In the genomic region with DNA sequence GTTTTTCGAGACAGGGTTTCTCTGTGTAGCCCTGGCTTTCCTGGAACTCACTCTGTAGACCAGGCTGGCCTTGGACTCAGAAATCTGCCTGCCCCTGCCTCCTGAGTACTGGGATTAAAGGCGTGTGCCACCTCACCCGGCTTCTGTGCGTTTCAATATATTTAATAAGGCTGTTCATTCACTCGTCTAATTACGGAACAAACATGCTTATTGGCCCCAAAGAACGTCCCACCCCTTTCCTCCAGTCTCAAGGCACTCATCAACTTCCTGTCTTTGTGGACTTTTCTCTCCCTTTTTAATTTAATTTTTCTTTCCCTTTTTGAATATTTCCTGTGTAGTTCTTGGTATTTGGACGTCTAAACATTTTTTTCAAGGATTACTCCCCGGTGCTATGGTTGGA, we compare ENCODE assay signal across 8 mouse cellular contexts. TPM values are rescaled to one million over a fixed set of nuclear protein-coding genes. Genes with fewer than 3 reads are reported as not detected.
DNase-seq lines count a peak whose midpoint lies in the region; ATAC-seq and TF ChIP-seq lines count a peak whose summit lies in the region.

No protein-coding gene starts in this region.

- peak overlapping the region; percentile 59 for H3K4me3 ChIP-seq in bone marrow macrophage, adult 2 months (ENCODE audit: insufficient read depth, low read length)
- no peak overlapping the region; the same call in 1 of the 2 replicates for H3K4me3 ChIP-seq in hindbrain, embryonic 14.5 days (replicated peaks; ENCODE audit: low read length)
- H3K4me3 ChIP-seq in liver, embryonic 15.5 days (replicated peaks): peak overlapping the region; percentile 81
- peak overlapping the region; percentile 94 for H3K4me3 ChIP-seq in stomach, postnatal 0 days (ENCODE audit: low read depth, low read length)

- no peak for TF ChIP-seq POLR2A in bone marrow macrophage, adult 2 months (IDR thresholded peaks at IDR 0.05; ENCODE audit: borderline replicate concordance, low read depth, low read length)

- no peak overlapping the region for H3K9ac ChIP-seq in hindbrain, embryonic 14.5 days
- H3K9ac ChIP-seq in liver, embryonic 15.5 days: peak overlapping the region; percentile 65; the same call in 1 of the 2 replicates
- peak overlapping the region; percentile 52; the same call in 1 of the 2 replicates for H3K9ac ChIP-seq in stomach, postnatal 0 days (ENCODE audit: low read length)

- no peak for TF ChIP-seq CTCF in bone marrow macrophage, adult 2 months (IDR thresholded peaks at IDR 0.05; ENCODE audit: low read depth, low read length)
- no peak for TF ChIP-seq CTCF in stomach, postnatal 0 days (IDR thresholded peaks at IDR 0.05; ENCODE audit: low read depth)

- ATAC-seq in hindbrain, embryonic 14.5 days (ENCODE audit: low FRiP score): no peak
- ATAC-seq in liver, embryonic 15.5 days (ENCODE audit: insufficient read depth): no peak
- no peak for ATAC-seq in stomach, postnatal 0 days (ENCODE audit: low FRiP score, low TSS enrichment)

- 35% methylated on average over 9 of the region's 9 CpGs for WGBS in hindbrain, embryonic 14.5 days
- WGBS in liver, embryonic 15.5 days (ENCODE audit: insufficient replicate concordance): 12% methylated on average over 9 of the region's 9 CpGs
- WGBS in stomach, postnatal 0 days: 21% methylated on average over 9 of the region's 9 CpGs

- peak overlapping the region; percentile 70 for H3K4me2 ChIP-seq in hindbrain, embryonic 14.5 days (replicated peaks)
- peak overlapping the region; percentile 100 for H3K4me2 ChIP-seq in liver, embryonic 15.5 days
- H3K4me2 ChIP-seq in stomach, postnatal 0 days (replicated peaks; ENCODE audit: low read depth): peak overlapping the region; percentile 80

- 0 out of 2 replicates have a peak, but pooled peaks cover 4% of the 10 kb centered on the region for H3K36me3 ChIP-seq in hindbrain, embryonic 14.5 days (replicated peaks; ENCODE audit: control insufficient read depth, insufficient read depth)
- no peaks in the 10 kb centered on the region for H3K36me3 ChIP-seq in liver, embryonic 15.5 days (replicated peaks)
- H3K36me3 ChIP-seq in stomach, postnatal 0 days (ENCODE audit: control insufficient read depth, insufficient read depth, low read length): no peaks in the 10 kb centered on the region

- intact Hi-C loops in heart, postnatal 10 days (cut with DNase I): loop anchor here (5.0 kb wide), 1 partner anchor 44 kb away; no protein-coding TSS in a partner anchor

- peaks cover 12% of the 10 kb centered on the region for H3K4me1 ChIP-seq in bone marrow macrophage, adult 2 months (ENCODE audit: control insufficient read depth, insufficient read depth, low read length)
- H3K4me1 ChIP-seq in hindbrain, embryonic 14.5 days (replicated peaks; ENCODE audit: control insufficient read depth, insufficient read depth, low read length): peaks cover 25% of the 10 kb centered on the region
- H3K4me1 ChIP-seq in liver, embryonic 15.5 days (replicated peaks): peaks cover 43% of the 10 kb centered on the region
- H3K4me1 ChIP-seq in stomach, postnatal 0 days (replicated peaks; ENCODE audit: control insufficient read depth, insufficient read depth): no peaks in the 10 kb centered on the region

- H3K9me3 ChIP-seq in hindbrain, embryonic 14.5 days (ENCODE audit: control insufficient read depth, low read length): no peaks in the 10 kb centered on the region
- no peaks in the 10 kb centered on the region for H3K9me3 ChIP-seq in liver, embryonic 15.5 days (replicated peaks)
- H3K9me3 ChIP-seq in stomach, postnatal 0 days (ENCODE audit: control insufficient read depth, low read length): no peaks in the 10 kb centered on the region

- TF ChIP-seq EP300 in stomach, postnatal 0 days (optimal IDR thresholded peaks at IDR 0.05): no peak

- H3K27me3 ChIP-seq in hindbrain, embryonic 14.5 days (ENCODE audit: control insufficient read depth, insufficient read depth, low read length): peaks cover 7% of the 10 kb centered on the region
- H3K27me3 ChIP-seq in liver, embryonic 15.5 days: peaks cover 8% of the 10 kb centered on the region; the same call in 1 of the 2 replicates
- H3K27me3 ChIP-seq in stomach, postnatal 0 days (ENCODE audit: control insufficient read depth, insufficient read depth, low read length): no peaks in the 10 kb centered on the region

- DNase-seq in heart, adult 11 months: peak; percentile 94
- no peak for DNase-seq in heart, postnatal 10 days
- DNase-seq in hindbrain, embryonic 14.5 days (ENCODE audit: low spot score): no peak
- no peak for DNase-seq in stomach, postnatal 0 days (ENCODE audit: low spot score)
- no peak for DNase-seq in adrenal gland, postnatal 25 days
- DNase-seq in left cerebral cortex, adult 9 months (ENCODE audit: low spot score in 2 of 2): no peak

- H3K27ac ChIP-seq in bone marrow macrophage, adult 2 months (ENCODE audit: insufficient read depth, low read depth, low read length): peak overlapping the region; percentile 67
- no peak overlapping the region for H3K27ac ChIP-seq in hindbrain, embryonic 14.5 days
- peak overlapping the region; percentile 87; the same call in 1 of the 2 replicates for H3K27ac ChIP-seq in liver, embryonic 15.5 days (replicated peaks)
- H3K27ac ChIP-seq in stomach, postnatal 0 days (replicated peaks): peak overlapping the region; percentile 83

RNA-seq across cellular contexts. Expression of a gene that starts 1.2 kb away (rescaled TPM):
- total RNA-seq in heart, postnatal 10 days (2021): 10 to 100 TPM; 60.1 to 72.2 TPM
- polyA plus RNA-seq in bone marrow macrophage, adult 2 months (2012; ENCODE audit: insufficient read depth, insufficient read length, missing spikeins): 22.3 and 24.6 TPM in 2 replicates
- 28.4 and 30.4 TPM in 2 replicates for polyA plus RNA-seq in hindbrain, embryonic 14.5 days (2014; fragmentation: Nextera tagmentation; extraction: Ambion mirVana)
- polyA plus RNA-seq in liver, embryonic 15.5 days (2015; fragmentation: Nextera tagmentation; extraction: Ambion mirVana): 2.6 and 3.0 TPM in 2 replicates
- polyA plus RNA-seq in stomach, postnatal 0 days (2015; fragmentation: Nextera tagmentation; extraction: Ambion mirVana): 10.9 and 12.3 TPM in 2 replicates
- total RNA-seq in adrenal gland, postnatal 25 days (2021): 45.2 and 65.8 TPM in 2 replicates

RNA-seq across cellular contexts. Expression of a gene that starts 14.4 kb away (rescaled TPM):
- total RNA-seq in heart, postnatal 10 days (2021): under 1 TPM; 0.32 to 0.45 TPM
- polyA plus RNA-seq in bone marrow macrophage, adult 2 months (2012; ENCODE audit: insufficient read depth, insufficient read length, missing spikeins): 0.44 TPM in 1 of 2 replicates, not detected in the other
- polyA plus RNA-seq in hindbrain, embryonic 14.5 days (2014; fragmentation: Nextera tagmentation; extraction: Ambion mirVana): 4.2 and 5.6 TPM in 2 replicates
- polyA plus RNA-seq in liver, embryonic 15.5 days (2015; fragmentation: Nextera tagmentation; extraction: Ambion mirVana): 0.64 and 0.74 TPM in 2 replicates
- 0.82 and 0.85 TPM in 2 replicates for polyA plus RNA-seq in stomach, postnatal 0 days (2015; fragmentation: Nextera tagmentation; extraction: Ambion mirVana)
- total RNA-seq in adrenal gland, postnatal 25 days (2021): 1.3 and 1.4 TPM in 2 replicates

RNA-seq across cellular contexts. Expression of a gene that starts 20.7 kb away (rescaled TPM):
- 10 to 100 TPM; 75.9 to 77.9 TPM for total RNA-seq in heart, postnatal 10 days (2021)
- polyA plus RNA-seq in bone marrow macrophage, adult 2 months (2012; ENCODE audit: insufficient read depth, insufficient read length, missing spikeins): 88.8 and 102 TPM in 2 replicates
- 75.0 and 82.8 TPM in 2 replicates for polyA plus RNA-seq in hindbrain, embryonic 14.5 days (2014; fragmentation: Nextera tagmentation; extraction: Ambion mirVana)
- polyA plus RNA-seq in liver, embryonic 15.5 days (2015; fragmentation: Nextera tagmentation; extraction: Ambion mirVana): 32.9 and 35.2 TPM in 2 replicates
- 41.8 and 42.6 TPM in 2 replicates for polyA plus RNA-seq in stomach, postnatal 0 days (2015; fragmentation: Nextera tagmentation; extraction: Ambion mirVana)
- 105 and 133 TPM in 2 replicates for total RNA-seq in adrenal gland, postnatal 25 days (2021)
